Mouse (Mus musculus) embryonic fibroblast, embryonic 13.5 days (primary cell): ENCODE data around the gene Arhgap29.

Source experiments
- CTCF ChIP-seq: IDR thresholded peaks from 2 replicates; pipeline ENCODE4 v1.5.1; 2011; ENCODE audit warnings: mild to moderate bottlenecking, control low read depth, low read length, moderate library complexity, borderline replicate concordance; ENCODE audit not compliant: insufficient read depth
- POLR2A ChIP-seq: IDR thresholded peaks from 2 replicates; pipeline ENCODE4 v1.6.1; 2011; ENCODE audit warnings: low read depth, mild to moderate bottlenecking, control low read depth, low read length, moderate library complexity

- TF ChIP-seq POLR2A (no peak), CTCF (no peak)
These were observed 81.0 kb downstream of the Arhgap29 start for GRCm38 (mm10) chr3:122033248-122033837.
